Mouse (Mus musculus): Measurements from ENCODE around the gene Ubl4b. TPM values are rescaled to one million over a fixed set of nuclear protein-coding genes. Genes with fewer than 3 reads are reported as not detected.

The Ubl4b gene
- polyA plus RNA-seq, 1 experiment from 2014 or later: not detected

DNA sequence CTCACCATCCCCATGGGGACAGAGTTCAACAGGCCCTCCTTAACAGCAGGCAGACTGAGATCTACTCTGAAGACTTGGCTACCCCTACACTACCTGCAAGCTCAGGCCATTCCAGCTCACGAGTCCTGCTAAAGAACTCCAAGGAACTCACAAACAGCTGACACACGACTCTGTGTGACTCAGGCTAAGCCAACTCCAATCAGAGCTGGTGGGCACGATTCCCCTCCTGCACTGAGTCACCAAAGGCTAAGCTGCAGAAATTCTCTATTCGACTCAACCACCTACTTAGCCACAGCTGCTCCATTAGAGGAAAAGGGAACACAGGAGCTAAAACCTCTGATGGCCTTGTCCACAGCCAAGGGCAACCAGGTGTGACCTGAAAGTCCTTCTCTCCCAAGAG lies 38.9 kb downstream of the Ubl4b start:
- ATAC-seq (ENCODE audit: low FRiP score): no peak
- 75% methylated on average over 4 of the region's 4 CpGs for WGBS
- no peaks in the 10 kb centered on the region for H3K9me3 ChIP-seq (replicated peaks)
- no peak overlapping the region for H3K9ac ChIP-seq (replicated peaks)
- H3K4me2 ChIP-seq: peak overlapping the region; percentile 90
- peaks cover 30% of the 10 kb centered on the region for H3K4me1 ChIP-seq
- H3K27me3 ChIP-seq (replicated peaks): peaks cover 33% of the 10 kb centered on the region
- no peaks in the 10 kb centered on the region for H3K36me3 ChIP-seq
- no peak overlapping the region for H3K27ac ChIP-seq (replicated peaks)
- no peak overlapping the region for H3K4me3 ChIP-seq (replicated peaks)

DNA sequence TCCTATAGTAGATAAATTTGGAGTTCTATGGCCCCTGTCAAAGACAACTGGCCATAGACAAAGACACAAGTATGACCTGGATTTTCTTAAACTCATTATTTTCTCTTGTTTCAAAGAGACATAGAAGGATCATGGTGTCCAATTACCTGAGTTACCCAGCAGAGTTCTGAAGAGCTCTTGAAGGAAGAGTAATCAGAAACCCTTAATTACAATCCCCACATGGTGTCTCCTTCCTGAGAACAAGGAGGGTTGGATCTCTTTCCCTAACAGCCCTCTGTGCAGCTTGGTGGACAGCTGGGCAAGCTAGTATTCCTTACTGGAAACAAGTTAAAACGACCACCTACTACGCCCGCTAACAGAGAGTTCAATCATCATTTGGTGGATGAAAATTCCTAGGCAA lies 43.5 kb downstream of the Ubl4b start:
- 83% methylated on average over 3 of the region's 3 CpGs for WGBS
- ATAC-seq (ENCODE audit: low FRiP score): no peak
- Histone ChIP-seq H3K27ac (replicated peaks) (no peak overlapping the region), H3K4me3 (replicated peaks) (no peak overlapping the region), H3K4me2 (no peak overlapping the region), H3K9ac (replicated peaks) (no peak overlapping the region), H3K36me3 (no peaks in the 10 kb centered on the region), H3K9me3 (replicated peaks) (no peaks in the 10 kb centered on the region), H3K4me1 (peaks cover 10% of the 10 kb centered on the region), H3K27me3 (replicated peaks) (peaks cover 12% of the 10 kb centered on the region; the same call in 1 of the 2 replicates)

DNA sequence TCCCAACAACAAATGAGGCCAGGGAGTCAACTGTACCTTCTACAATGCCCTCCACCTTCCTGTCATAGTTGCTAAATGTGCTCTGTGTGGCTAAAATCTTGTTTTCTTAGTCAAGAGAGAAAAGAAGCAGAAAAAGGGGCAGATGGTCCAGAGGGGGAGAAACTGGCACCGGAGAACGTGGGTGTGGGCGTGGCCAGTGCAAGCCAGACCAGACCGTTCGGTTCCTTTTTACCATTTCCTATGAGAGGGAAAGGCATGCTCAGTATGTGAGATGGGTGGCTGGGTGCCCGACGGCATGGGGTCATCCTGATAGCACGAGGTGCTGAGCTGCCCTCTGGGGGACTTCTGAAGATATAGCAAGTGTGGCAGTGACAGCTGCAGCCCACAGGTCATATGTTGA lies 46.2 kb downstream of the Ubl4b start:
- Histone ChIP-seq H3K27me3 (replicated peaks) (peaks cover 7% of the 10 kb centered on the region; the same call in 1 of the 2 replicates), H3K9ac (replicated peaks) (no peak overlapping the region), H3K4me2 (no peak overlapping the region), H3K4me3 (replicated peaks) (no peak overlapping the region), H3K27ac (replicated peaks) (no peak overlapping the region), H3K9me3 (replicated peaks) (no peaks in the 10 kb centered on the region), H3K4me1 (peaks cover 13% of the 10 kb centered on the region), H3K36me3 (no peaks in the 10 kb centered on the region)
- no peak for ATAC-seq (ENCODE audit: low FRiP score)
- 80% methylated on average over 8 of the region's 8 CpGs for WGBS

DNA sequence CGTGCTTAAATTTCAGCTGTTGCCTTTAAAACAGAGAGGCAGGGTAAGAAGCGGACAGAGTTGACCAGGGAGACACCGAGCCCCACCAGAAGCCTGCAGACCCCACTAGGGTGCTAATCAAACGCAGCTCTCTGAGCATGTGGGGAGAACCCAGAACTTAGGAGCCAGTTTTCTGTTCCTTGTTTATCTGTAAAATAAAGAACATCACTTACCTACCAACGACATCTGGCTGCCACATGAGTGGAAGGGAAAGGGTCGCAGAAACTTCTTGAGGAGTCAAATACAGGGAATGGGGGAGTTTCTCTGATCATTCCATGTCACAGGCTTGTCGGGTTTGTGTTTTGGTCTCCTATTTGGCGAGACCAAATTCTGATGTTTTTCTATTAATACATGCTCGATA lies 46.9 kb downstream of the Ubl4b start:
- no peak overlapping the region for H3K4me3 ChIP-seq (replicated peaks)
- no peaks in the 10 kb centered on the region for H3K36me3 ChIP-seq
- no peak for ATAC-seq (ENCODE audit: low FRiP score)
- H3K4me1 ChIP-seq: peaks cover 13% of the 10 kb centered on the region
- peaks cover 7% of the 10 kb centered on the region; the same call in 1 of the 2 replicates for H3K27me3 ChIP-seq (replicated peaks)
- H3K9ac ChIP-seq (replicated peaks): no peak overlapping the region
- H3K9me3 ChIP-seq (replicated peaks): no peaks in the 10 kb centered on the region
- H3K4me2 ChIP-seq: no peak overlapping the region
- 89% methylated on average over 9 of the region's 9 CpGs for WGBS
- H3K27ac ChIP-seq (replicated peaks): no peak overlapping the region

DNA sequence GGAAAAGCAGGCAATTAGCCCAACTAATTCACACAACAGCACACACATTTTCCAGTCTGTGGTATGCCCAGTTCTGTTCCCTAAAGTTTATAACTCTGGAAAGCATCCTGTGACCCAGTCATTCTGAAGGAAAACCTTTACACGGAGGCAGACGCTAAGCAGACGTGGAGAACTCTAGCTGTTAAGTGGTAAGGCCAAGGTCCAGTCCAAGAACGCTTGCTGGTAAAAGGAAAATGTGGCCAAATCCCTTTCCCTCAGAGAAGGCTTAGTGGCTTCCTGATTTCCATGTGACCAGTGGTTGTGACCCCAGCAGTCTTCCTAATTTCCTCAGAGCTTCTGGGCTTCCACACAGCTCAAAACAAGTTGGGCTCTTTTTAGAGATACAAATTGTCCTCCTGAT lies 48.3 kb downstream of the Ubl4b start:
- H3K4me3 ChIP-seq (replicated peaks): no peak overlapping the region
- no peak overlapping the region for H3K9ac ChIP-seq (replicated peaks)
- no peak for ATAC-seq (ENCODE audit: low FRiP score)
- H3K4me2 ChIP-seq: no peak overlapping the region
- H3K27ac ChIP-seq (replicated peaks): peak overlapping the region; percentile 65
- peaks cover 26% of the 10 kb centered on the region for H3K4me1 ChIP-seq
- WGBS: 63% methylated on average over 4 of the region's 4 CpGs
- H3K36me3 ChIP-seq: no peaks in the 10 kb centered on the region
- H3K27me3 ChIP-seq (replicated peaks): peaks cover 3% of the 10 kb centered on the region; the same call in 1 of the 2 replicates
- H3K9me3 ChIP-seq (replicated peaks): no peaks in the 10 kb centered on the region

DNA sequence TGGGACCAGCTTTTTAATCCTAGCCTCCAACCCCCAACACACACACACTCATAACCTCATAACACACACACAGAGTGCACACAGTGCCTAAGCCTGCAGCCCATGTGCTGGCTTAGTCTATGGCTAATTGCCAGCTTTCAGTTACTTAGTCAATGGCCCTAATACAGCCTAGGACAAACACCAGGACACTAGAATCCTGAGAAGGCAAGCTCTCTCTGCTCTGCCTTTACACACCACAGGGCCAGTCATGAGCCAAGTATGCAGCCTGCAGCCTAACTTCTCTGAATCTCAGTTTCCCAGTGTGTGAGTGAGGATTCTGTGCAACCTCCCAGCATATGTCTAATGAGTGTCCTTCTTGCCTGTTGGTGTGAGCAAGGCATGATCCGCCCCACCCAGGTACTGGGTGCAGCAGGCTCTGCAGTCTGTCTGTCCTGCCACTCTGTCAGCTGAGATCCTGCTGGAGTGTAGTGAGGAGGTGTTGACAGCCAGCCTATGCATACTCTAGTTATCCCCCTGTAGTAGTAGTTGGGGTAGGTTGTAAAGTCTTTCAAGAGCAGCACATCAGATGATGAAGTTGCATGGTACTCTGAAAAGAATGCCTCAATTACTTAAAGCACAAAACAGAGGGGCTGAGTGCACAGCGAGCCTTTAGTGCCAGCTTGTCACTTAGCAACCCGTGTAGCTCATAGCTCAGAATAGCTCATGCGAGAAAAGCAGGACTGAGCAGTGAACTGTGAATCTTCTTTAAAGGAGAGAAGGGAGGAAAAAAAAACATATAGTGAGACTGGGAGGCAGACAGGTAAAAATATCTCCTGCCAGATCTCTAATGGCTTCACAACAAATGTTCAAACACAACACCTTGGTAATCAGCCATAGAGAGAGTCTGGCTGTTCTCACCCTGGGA lies 49.2 kb downstream of the Ubl4b start:
- 16% methylated on average over 4 of the region's 4 CpGs for WGBS
- peaks cover 3% of the 10 kb centered on the region; the same call in 1 of the 2 replicates for H3K27me3 ChIP-seq (replicated peaks)
- peak; percentile 56; the same call in 1 of the 2 replicates for ATAC-seq (ENCODE audit: low FRiP score)
- H3K9me3 ChIP-seq (replicated peaks): no peaks in the 10 kb centered on the region
- no peak overlapping the region for H3K9ac ChIP-seq (replicated peaks)
- H3K36me3 ChIP-seq: no peaks in the 10 kb centered on the region
- H3K4me3 ChIP-seq (replicated peaks): no peak overlapping the region
- no peak overlapping the region for H3K4me2 ChIP-seq
- H3K4me1 ChIP-seq: peaks cover 34% of the 10 kb centered on the region
- H3K27ac ChIP-seq (replicated peaks): peak overlapping the region; percentile 65

DNA sequence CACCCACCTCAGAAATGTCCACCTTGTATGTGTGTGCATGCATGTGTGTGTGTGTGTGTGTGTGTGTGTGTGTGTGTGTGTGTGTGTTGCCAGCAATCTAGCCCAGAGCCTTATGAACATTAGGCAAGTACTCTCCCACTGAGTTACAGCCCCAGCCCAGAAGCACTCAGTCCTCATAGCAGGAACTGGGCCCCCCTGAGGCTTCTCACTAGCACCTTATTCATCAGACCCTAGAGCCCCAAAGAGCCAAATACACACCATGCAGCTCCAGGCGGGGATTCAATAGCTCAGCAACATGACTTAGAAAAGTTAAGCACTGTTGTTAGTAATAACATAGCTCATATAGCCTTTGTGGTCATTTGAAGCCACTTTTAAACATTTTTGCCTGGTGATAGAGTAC lies 50.3 kb downstream of the Ubl4b start:
- peaks cover 37% of the 10 kb centered on the region for H3K4me1 ChIP-seq
- 68% methylated on average over 1 of the region's 1 CpGs for WGBS
- no peaks in the 10 kb centered on the region for H3K9me3 ChIP-seq (replicated peaks)
- no peak overlapping the region for H3K9ac ChIP-seq (replicated peaks)
- H3K27ac ChIP-seq (replicated peaks): no peak overlapping the region
- no peak for ATAC-seq (ENCODE audit: low FRiP score)
- H3K36me3 ChIP-seq: no peaks in the 10 kb centered on the region
- H3K4me3 ChIP-seq (replicated peaks): no peak overlapping the region
- no peak overlapping the region for H3K4me2 ChIP-seq
- H3K27me3 ChIP-seq (replicated peaks): peaks cover 3% of the 10 kb centered on the region; the same call in 1 of the 2 replicates

DNA sequence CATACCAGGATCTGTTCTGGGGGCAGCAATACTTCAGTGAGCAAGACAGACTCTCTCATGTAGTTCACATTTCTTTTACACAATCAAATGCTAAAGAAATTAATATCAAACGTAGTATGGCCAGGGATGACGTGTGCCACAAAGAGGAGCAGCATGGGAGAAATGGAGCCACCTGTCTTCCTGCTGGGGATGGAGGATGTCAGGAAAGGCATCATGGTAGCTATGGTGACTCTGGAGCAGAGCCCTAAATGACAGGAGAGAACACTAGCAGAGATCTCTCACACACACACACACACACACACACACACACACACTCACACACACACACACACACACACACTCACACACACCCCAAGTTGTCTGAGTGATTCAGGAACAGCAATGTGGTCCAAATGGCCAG lies 51.2 kb downstream of the Ubl4b start:
- WGBS: 73% methylated on average over 2 of the region's 2 CpGs
- ATAC-seq (ENCODE audit: low FRiP score): no peak

More for the DNA sequence above, 51.2 kb downstream of the Ubl4b start:
- Histone ChIP-seq H3K9ac (replicated peaks) (no peak overlapping the region), H3K4me2 (no peak overlapping the region), H3K9me3 (replicated peaks) (no peaks in the 10 kb centered on the region), H3K27ac (replicated peaks) (no peak overlapping the region), H3K4me3 (replicated peaks) (no peak overlapping the region), H3K4me1 (peaks cover 37% of the 10 kb centered on the region), H3K36me3 (no peaks in the 10 kb centered on the region), H3K27me3 (replicated peaks) (peaks cover 7% of the 10 kb centered on the region; the same call in 1 of the 2 replicates)

Other genes with a start within 250 kb of the Ubl4b start
- 6.3 and 8.1 TPM in 2 replicates for gene Rbm15, start 221.4 kb downstream of the Ubl4b start, polyA plus RNA-seq (2015; fragmentation: Nextera tagmentation; extraction: Ambion mirVana)
- gene Kcnc4, start 95.5 kb downstream of the Ubl4b start, polyA plus RNA-seq (2015; fragmentation: Nextera tagmentation; extraction: Ambion mirVana): 9.1 TPM in 2 replicates
- 13.9 and 16.9 TPM in 2 replicates for gene Slc6a17, start 37.1 kb downstream of the Ubl4b start, polyA plus RNA-seq (2015; fragmentation: Nextera tagmentation; extraction: Ambion mirVana)
- gene Alx3, start 40.0 kb upstream of the Ubl4b start, polyA plus RNA-seq (2015; fragmentation: Nextera tagmentation; extraction: Ambion mirVana): 0.09 TPM in 1 of 2 replicates, not detected in the other
- gene Gm10961, start 76.2 kb upstream of the Ubl4b start, polyA plus RNA-seq (2015; fragmentation: Nextera tagmentation; extraction: Ambion mirVana): not detected in 2 replicates
- gene Strip1, start 76.6 kb upstream of the Ubl4b start, polyA plus RNA-seq (2015; fragmentation: Nextera tagmentation; extraction: Ambion mirVana): 118 and 138 TPM in 2 replicates
- gene Ahcyl1, start 141.5 kb upstream of the Ubl4b start, polyA plus RNA-seq (2015; fragmentation: Nextera tagmentation; extraction: Ambion mirVana): 108 and 110 TPM in 2 replicates
- gene Csf1, start 205.4 kb upstream of the Ubl4b start, polyA plus RNA-seq (2015; fragmentation: Nextera tagmentation; extraction: Ambion mirVana): 7.8 and 8.4 TPM in 2 replicates